Mouse (Mus musculus) neural tube, embryonic 12.5 days (tissue): ENCODE measurements at regions not wholly inside any gene's neighbourhood (a gene's known extent, or its start where the extent isn't known, plus 50 kb on each side); places are given as distances from the start of the nearest gene placed in this dataset.

Experiments
- ATAC-seq: fragments of 200-750 bp; cut with Nextera tagmentation; 2 replicates; pipeline ENCODE4 v1.8.0; 2017; ENCODE audit warnings: low read depth, mild to moderate bottlenecking, moderate TSS enrichment, moderate library complexity; ENCODE audit not compliant: low FRiP score
- H3K27ac ChIP-seq: fragments of 300-500 bp; sonication (generic); 2 replicates; pipeline ENCODE4 v1.5.1; 2016
- H3K27me3 ChIP-seq: fragments of 300-500 bp; sonication (generic); replicated peaks from 2 replicates; pipeline ENCODE4 v1.6.1; 2016; ENCODE audit warnings: mild to moderate bottlenecking
- H3K36me3 ChIP-seq: fragments of 300-500 bp; sonication (generic); 2 replicates; pipeline ENCODE4 v1.6.1; 2016; ENCODE audit warnings: mild to moderate bottlenecking
- H3K4me1 ChIP-seq: fragments of 300-500 bp; sonication (generic); 2 replicates; pipeline ENCODE4 v1.6.1; 2016
- H3K4me2 ChIP-seq: fragments of 300-500 bp; sonication (generic); replicated peaks from 2 replicates; pipeline ENCODE4 v1.6.1; 2016; ENCODE audit warnings: mild to moderate bottlenecking
- H3K4me3 ChIP-seq: fragments of 300-500 bp; sonication (generic); 2 replicates; pipeline ENCODE4 v1.5.1; 2016
- H3K9ac ChIP-seq: fragments of 300-500 bp; sonication (generic); 2 replicates; pipeline ENCODE4 v1.6.1; 2016; ENCODE audit warnings: mild to moderate bottlenecking
- H3K9me3 ChIP-seq: fragments of 300-500 bp; sonication (generic); 2 replicates; pipeline ENCODE4 v1.6.1; 2016; ENCODE audit warnings: mild to moderate bottlenecking
- WGBS: fragments of 180-500 bp; shearing (Covaris S2); methylation state at CpG from one replicate; pipeline ENCODE4 v1.1.7; 2016; 5-methylcytosine and 5-hydroxymethylcytosine counted together

DNA sequence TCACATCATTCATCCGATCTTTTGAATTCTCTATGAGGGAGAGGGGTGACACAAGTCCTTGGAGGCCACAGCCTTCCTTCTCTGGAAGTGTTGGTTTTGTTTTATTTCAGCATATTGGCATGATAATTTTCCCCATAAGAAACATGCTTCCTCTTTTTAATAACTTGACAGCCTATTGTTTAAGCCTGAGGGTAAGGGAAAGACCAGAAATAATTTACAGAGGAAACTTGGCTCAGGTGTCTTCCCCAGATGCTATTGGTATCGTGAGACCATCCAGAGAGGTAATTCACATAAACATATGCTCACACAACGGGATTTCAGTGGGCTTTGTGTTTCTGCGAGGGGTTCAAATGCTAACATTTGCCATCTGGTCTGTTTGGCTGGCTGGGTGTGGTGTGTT, 212.0 kb downstream of the Sptssa start:
- Histone ChIP-seq H3K9ac (no peak overlapping the region), H3K4me1 (peaks cover 5% of the 10 kb centered on the region), H3K27ac (no peak overlapping the region), H3K36me3 (no peaks in the 10 kb centered on the region), H3K27me3 (no peaks in the 10 kb centered on the region), H3K4me3 (no peak overlapping the region), H3K4me2 (no peak overlapping the region), H3K9me3 (no peaks in the 10 kb centered on the region)
- no peak; the same call in 1 of the 2 replicates for ATAC-seq
- 47% methylated on average over 4 of the region's 4 CpGs for WGBS

DNA sequence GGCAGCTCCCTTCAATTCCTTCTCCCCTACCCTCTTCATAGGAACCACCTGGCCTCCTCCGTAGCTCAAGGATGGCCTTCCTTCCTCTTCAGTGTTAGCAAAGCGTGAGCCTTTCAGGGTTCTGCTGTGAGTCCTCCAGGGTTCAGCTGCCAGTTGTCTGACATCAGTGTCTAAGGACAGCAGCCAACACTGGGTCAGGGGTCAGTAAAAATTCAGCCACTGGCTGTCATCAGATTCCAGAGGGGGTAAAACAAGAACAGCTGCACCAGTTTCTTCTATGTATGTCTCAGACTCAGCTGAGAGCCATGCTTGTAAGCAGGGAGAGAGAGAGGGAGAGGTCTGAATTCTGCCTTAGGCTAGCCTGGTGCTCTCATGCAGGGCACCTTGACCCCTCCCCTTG, 213.1 kb downstream of the Sptssa start:
- Histone ChIP-seq H3K4me1 (peaks cover 5% of the 10 kb centered on the region), H3K36me3 (no peaks in the 10 kb centered on the region), H3K4me2 (no peak overlapping the region), H3K9me3 (no peaks in the 10 kb centered on the region), H3K27me3 (no peaks in the 10 kb centered on the region), H3K9ac (no peak overlapping the region), H3K27ac (no peak overlapping the region), H3K4me3 (no peak overlapping the region)
- 58% methylated on average over 2 of the region's 2 CpGs for WGBS
- ATAC-seq = no peak

DNA sequence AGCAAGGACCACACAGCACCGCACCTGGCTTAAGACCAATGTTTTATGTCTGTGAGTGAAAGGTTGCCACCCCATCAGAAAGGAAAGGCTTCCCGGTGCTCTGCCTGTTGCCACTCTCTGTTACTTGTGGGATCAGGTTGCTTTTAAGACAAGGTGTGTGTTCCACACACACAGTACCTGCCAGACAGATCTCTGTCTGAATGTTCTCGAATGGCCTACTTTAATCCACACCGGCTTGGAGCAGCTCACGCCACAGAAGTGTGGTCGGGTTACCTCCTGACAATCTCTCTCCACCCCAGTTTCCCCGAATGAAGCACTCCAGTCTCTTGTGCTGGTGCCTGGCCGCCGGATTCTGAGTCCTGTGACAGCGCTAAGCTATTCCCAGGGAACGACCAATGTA, 214.0 kb downstream of the Sptssa start:
- H3K9me3 ChIP-seq = no peaks in the 10 kb centered on the region
- H3K36me3 ChIP-seq = no peaks in the 10 kb centered on the region
- no peak overlapping the region for H3K9ac ChIP-seq
- no peak for ATAC-seq
- 74% methylated on average over 11 of the region's 11 CpGs for WGBS
- no peak overlapping the region for H3K4me2 ChIP-seq
- no peak overlapping the region for H3K4me3 ChIP-seq
- no peaks in the 10 kb centered on the region for H3K27me3 ChIP-seq
- peaks cover 5% of the 10 kb centered on the region for H3K4me1 ChIP-seq
- no peak overlapping the region for H3K27ac ChIP-seq

DNA sequence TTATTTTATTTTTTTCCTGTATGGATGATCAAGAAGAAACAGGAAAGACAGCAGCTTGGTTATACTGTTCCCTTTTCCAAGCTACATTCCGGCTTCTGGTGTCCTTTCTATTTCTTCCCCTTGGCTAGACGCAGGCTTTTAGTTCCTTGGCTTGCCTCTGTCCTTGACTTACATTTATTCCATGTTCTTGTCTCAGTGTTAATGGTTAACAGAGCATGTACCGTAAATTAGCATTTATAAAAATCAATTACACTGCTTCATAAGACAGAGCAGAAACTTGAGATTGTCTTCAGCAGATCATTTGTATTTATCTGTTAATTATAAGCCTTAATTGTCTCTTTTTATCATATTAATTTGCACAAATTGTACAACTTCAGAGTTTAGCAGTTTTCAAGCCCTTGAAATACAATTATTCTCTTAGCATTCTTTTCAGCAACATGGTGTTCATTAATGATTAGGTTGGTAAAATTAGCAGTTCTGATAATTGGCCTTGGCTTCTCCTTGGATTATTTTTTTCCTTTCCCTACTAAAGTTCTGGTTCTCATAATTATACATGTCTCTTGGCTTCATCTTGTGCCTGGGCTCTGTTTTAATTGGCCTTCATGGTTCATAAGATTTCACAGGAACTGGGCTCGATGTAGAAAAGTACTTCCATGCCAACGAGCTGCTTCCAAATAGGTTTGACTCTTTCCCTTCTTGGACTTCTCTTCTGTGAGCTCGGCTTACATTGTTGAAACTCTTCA, 215.4 kb downstream of the Sptssa start:
- Histone ChIP-seq H3K9ac (no peak overlapping the region), H3K27ac (no peak overlapping the region), H3K4me1 (peaks cover 5% of the 10 kb centered on the region), H3K4me3 (no peak overlapping the region), H3K4me2 (no peak overlapping the region), H3K27me3 (no peaks in the 10 kb centered on the region), H3K36me3 (no peaks in the 10 kb centered on the region), H3K9me3 (no peaks in the 10 kb centered on the region)
- no peak for ATAC-seq
- 87% methylated on average over 6 of the region's 6 CpGs for WGBS

- Histone ChIP-seq H3K9ac (no peak overlapping the region), H3K4me2 (no peak overlapping the region), H3K9me3 (no peaks in the 10 kb centered on the region), H3K4me3 (no peak overlapping the region), H3K36me3 (no peaks in the 10 kb centered on the region), H3K27ac (no peak overlapping the region), H3K27me3 (no peaks in the 10 kb centered on the region), H3K4me1 (peaks cover 5% of the 10 kb centered on the region; the same call in 1 of the 2 replicates)
- ATAC-seq = no peak
- 84% methylated on average over 4 of the region's 4 CpGs for WGBS
Observed at GRCm38 (mm10) chr12:54438793-54439192, 217.6 kb downstream of the Sptssa start.

- 92% methylated on average over 6 of the region's 6 CpGs for WGBS
Observed at GRCm38 (mm10) chr12:54425236-54425635, 221.6 kb upstream of the Egln3 start.

DNA sequence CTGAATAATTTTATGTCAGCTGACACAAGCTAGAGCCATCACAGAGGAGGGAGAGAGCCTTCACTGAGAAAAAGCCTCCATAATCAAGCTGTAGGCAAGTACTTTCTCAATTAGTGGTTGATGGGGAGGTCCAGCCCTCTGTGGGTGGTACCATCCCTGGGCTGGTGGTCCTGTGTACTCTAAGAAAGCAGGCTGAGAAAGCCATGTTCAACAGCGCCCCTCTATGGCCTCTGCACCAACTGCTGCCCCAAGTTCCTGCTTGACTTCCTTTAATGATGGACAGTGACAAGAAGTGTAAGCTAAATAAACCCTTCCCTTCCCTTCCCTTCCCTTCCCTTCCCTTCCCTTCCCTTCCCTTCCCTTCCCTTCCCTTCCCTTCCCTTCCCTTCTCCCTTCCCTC, 211.2 kb upstream of the Egln3 start:
- H3K4me2 ChIP-seq = no peak overlapping the region
- no peaks in the 10 kb centered on the region for H3K4me1 ChIP-seq
- H3K27me3 ChIP-seq = no peaks in the 10 kb centered on the region
- no peak for ATAC-seq
- H3K9ac ChIP-seq = no peak overlapping the region
- H3K36me3 ChIP-seq = no peaks in the 10 kb centered on the region
- no peaks in the 10 kb centered on the region for H3K9me3 ChIP-seq
- no peak overlapping the region for H3K4me3 ChIP-seq
- H3K27ac ChIP-seq = no peak overlapping the region
- WGBS = 61% methylated on average over 1 of the region's 1 CpGs

More at GRCm38 (mm10) chr12:54425236-54425635, 221.6 kb upstream of the Egln3 start:
- ATAC-seq = no peak
- Histone ChIP-seq H3K4me2 (no peak overlapping the region), H3K4me3 (no peak overlapping the region), H3K36me3 (no peaks in the 10 kb centered on the region), H3K9ac (no peak overlapping the region), H3K27ac (no peak overlapping the region), H3K4me1 (no peaks in the 10 kb centered on the region), H3K9me3 (no peaks in the 10 kb centered on the region), H3K27me3 (no peaks in the 10 kb centered on the region)

- no peaks in the 10 kb centered on the region for H3K27me3 ChIP-seq
- no peak overlapping the region for H3K27ac ChIP-seq
- H3K4me2 ChIP-seq = no peak overlapping the region
- no peak overlapping the region for H3K4me3 ChIP-seq
- ATAC-seq = no peak
- no peaks in the 10 kb centered on the region for H3K36me3 ChIP-seq
- WGBS = 74% methylated on average over 5 of the region's 5 CpGs
- H3K4me1 ChIP-seq = no peaks in the 10 kb centered on the region
- H3K9ac ChIP-seq = no peak overlapping the region
- H3K9me3 ChIP-seq = no peaks in the 10 kb centered on the region
Observed at GRCm38 (mm10) chr12:54414201-54414600, 210.5 kb upstream of the Egln3 start.

- H3K36me3 ChIP-seq = no peaks in the 10 kb centered on the region
- no peak overlapping the region for H3K9ac ChIP-seq
- H3K4me2 ChIP-seq = no peak overlapping the region
- no peaks in the 10 kb centered on the region for H3K4me1 ChIP-seq
- no peaks in the 10 kb centered on the region for H3K27me3 ChIP-seq
- H3K27ac ChIP-seq = no peak overlapping the region
- WGBS = 40% methylated on average over 7 of the region's 7 CpGs
- H3K4me3 ChIP-seq = no peak overlapping the region
- ATAC-seq = no peak
- H3K9me3 ChIP-seq = no peaks in the 10 kb centered on the region
Observed at GRCm38 (mm10) chr12:54410038-54410605, 206.5 kb upstream of the Egln3 start.

DNA sequence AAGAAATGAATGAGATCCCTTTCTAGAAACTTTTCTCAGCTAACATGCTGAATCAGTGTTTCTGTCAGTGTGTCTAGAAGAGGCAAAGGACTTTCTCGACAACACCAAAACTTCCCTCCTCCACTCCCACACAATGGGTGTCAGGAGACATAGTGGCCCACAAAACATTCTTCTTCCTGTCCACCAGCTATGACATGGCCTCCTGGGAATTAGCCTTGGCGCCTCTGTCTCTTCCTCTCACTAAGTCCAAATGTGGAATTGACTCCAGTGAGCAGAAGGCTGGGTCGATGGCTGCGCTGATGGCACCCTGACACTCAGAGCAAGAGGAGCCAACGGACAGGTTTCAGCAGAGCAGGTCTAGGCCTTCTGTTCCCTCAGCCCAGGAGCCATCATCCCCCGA, 205.2 kb upstream of the Egln3 start:
- no peak for ATAC-seq
- 88% methylated on average over 6 of the region's 6 CpGs for WGBS

DNA sequence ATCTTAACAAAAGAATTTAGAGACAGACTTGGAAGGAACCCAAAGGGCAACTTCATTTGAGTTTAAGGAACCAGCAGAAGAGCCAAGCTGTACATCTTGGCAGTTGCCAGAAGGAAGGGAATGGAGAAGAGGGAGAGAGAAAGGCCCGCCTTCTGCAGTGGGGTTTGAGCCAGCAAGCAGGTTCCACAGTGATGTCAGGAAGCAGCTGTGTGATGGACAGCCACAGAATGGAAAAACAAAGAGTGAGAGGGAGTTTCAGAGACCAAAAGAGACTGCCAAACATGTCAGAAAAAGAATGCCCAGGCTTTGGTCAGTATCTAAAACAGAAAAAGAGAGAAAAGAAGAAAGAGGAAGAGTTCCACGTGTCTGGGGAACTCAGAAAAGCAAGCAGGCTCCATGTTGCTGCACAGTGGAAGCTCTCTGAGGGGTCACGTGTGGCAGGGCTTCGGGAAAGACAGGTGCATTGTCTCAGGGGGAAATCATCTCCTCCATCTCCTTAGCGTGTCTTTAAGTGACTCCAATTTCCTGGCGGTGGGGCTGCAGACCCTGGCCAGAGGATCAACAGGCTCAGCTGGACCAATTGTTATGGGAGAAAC, 203.7 kb upstream of the Egln3 start:
- Histone ChIP-seq H3K36me3 (no peaks in the 10 kb centered on the region), H3K4me2 (no peak overlapping the region), H3K4me3 (no peak overlapping the region), H3K27me3 (no peaks in the 10 kb centered on the region), H3K9ac (no peak overlapping the region), H3K27ac (no peak overlapping the region), H3K9me3 (0 out of 2 replicates have a peak, but pooled peaks cover 7% of the 10 kb centered on the region), H3K4me1 (no peaks in the 10 kb centered on the region)
- 82% methylated on average over 6 of the region's 6 CpGs for WGBS
- no peak for ATAC-seq

More for the DNA sequence above, 205.2 kb upstream of the Egln3 start:
- no peak overlapping the region for H3K9ac ChIP-seq
- H3K9me3 ChIP-seq = 0 out of 2 replicates have a peak, but pooled peaks cover under 1% of the 10 kb centered on the region
- H3K27ac ChIP-seq = no peak overlapping the region
- no peaks in the 10 kb centered on the region for H3K27me3 ChIP-seq
- no peaks in the 10 kb centered on the region for H3K36me3 ChIP-seq
- H3K4me3 ChIP-seq = no peak overlapping the region
- H3K4me1 ChIP-seq = no peaks in the 10 kb centered on the region
- H3K4me2 ChIP-seq = no peak overlapping the region

- H3K27ac ChIP-seq = no peak overlapping the region
- no peak for ATAC-seq
- 84% methylated on average over 14 of the region's 14 CpGs for WGBS
Observed at GRCm38 (mm10) chr12:54405066-54405465, 201.4 kb upstream of the Egln3 start.

More at GRCm38 (mm10) chr12:54405066-54405465, 201.4 kb upstream of the Egln3 start:
- no peak overlapping the region for H3K4me3 ChIP-seq
- H3K4me2 ChIP-seq = no peak overlapping the region
- H3K27me3 ChIP-seq = no peaks in the 10 kb centered on the region
- no peaks in the 10 kb centered on the region for H3K4me1 ChIP-seq
- peaks cover 7% of the 10 kb centered on the region; the same call in 1 of the 2 replicates for H3K9me3 ChIP-seq
- H3K36me3 ChIP-seq = no peaks in the 10 kb centered on the region
- H3K9ac ChIP-seq = no peak overlapping the region
